Mouse (Mus musculus) CH12.LX (cell line): ENCODE data around the gene Syn3. TPM values are rescaled to one million over a fixed set of nuclear protein-coding genes. Genes with fewer than 3 reads are reported as not detected.

Source experiments
- DNase-seq: peaks from one replicate; pipeline ENCODE4 v3.0.0-alpha.2; 2013; ENCODE audit errors: extremely low read depth
- H3K27ac ChIP-seq: 2 replicates; pipeline ENCODE4 v1.5.1; 2012; ENCODE audit warnings: low read depth, mild to moderate bottlenecking, control low read depth, moderate library complexity; ENCODE audit not compliant: insufficient read depth
- H3K27me3 ChIP-seq: replicated peaks from 2 replicates; pipeline ENCODE3; 2012; ENCODE audit warnings: inconsistent platforms
- H3K36me3 ChIP-seq, 2 experiments: replicated peaks in 1 of 2; 2 replicates each; pipeline versions ENCODE3 to v1.6.1; 2012; ENCODE audit warnings: inconsistent platforms in 1 of 2, low read length in 1 of 2, mild to moderate bottlenecking in 1 of 2, mixed read lengths in 1 of 2, moderate library complexity in 1 of 2; ENCODE audit not compliant: control insufficient read depth in 1 of 2, insufficient read depth in 1 of 2
- H3K4me1 ChIP-seq, 2 experiments: 2 replicates each; pipeline ENCODE4 v1.6.1; 2012; ENCODE audit warnings: inconsistent platforms in 1 of 2, moderate library complexity in 1 of 2; ENCODE audit not compliant: insufficient read depth in 2 of 2, control insufficient read depth in 1 of 2
- H3K4me2 ChIP-seq: 2 replicates; pipeline ENCODE4 v1.6.1; 2012; ENCODE audit warnings: low read depth, mild to moderate bottlenecking, control low read depth; ENCODE audit not compliant: poor library complexity, insufficient read depth, severe bottlenecking
- H3K4me3 ChIP-seq, 3 experiments: fragments of 150-350 bp in 1 of 3; sonication (generic) in 1 of 3; replicated peaks in 1 of 3; 2 replicates each; pipeline versions ENCODE3 to v1.5.1; 2011 to 2012; ENCODE audit warnings: low read depth in 2 of 3, low read length in 2 of 3, mild to moderate bottlenecking in 2 of 3, moderate library complexity in 2 of 3, control low read depth in 1 of 3, improper control_type of control experiment in 1 of 3, inconsistent platforms in 1 of 3, mixed read lengths in 1 of 3; ENCODE audit not compliant: poor library complexity in 1 of 3
- H3K79me2 ChIP-seq: replicated peaks from 2 replicates; pipeline ENCODE4 v1.6.1; 2012; ENCODE audit warnings: mild to moderate bottlenecking, moderate library complexity; ENCODE audit not compliant: control insufficient read depth, poor library complexity, insufficient read depth, severe bottlenecking; ENCODE audit errors: extremely low read depth
- H3K9ac ChIP-seq: 2 replicates; pipeline ENCODE4 v1.6.1; 2012; ENCODE audit warnings: low read depth, mild to moderate bottlenecking, control low read depth, moderate library complexity; ENCODE audit not compliant: insufficient read depth
- H3K9me3 ChIP-seq: replicated peaks from 2 replicates; pipeline ENCODE3; 2012; ENCODE audit warnings: low read length, inconsistent platforms, mixed read lengths
- CHD1 ChIP-seq: IDR thresholded peaks from 2 replicates; pipeline ENCODE4 v1.6.1; 2012; ENCODE audit warnings: low read depth, low read length, improper control_type of control experiment, inconsistent platforms
- E2F4 ChIP-seq: IDR thresholded peaks from 2 replicates; pipeline ENCODE4 v1.6.1; 2011; ENCODE audit warnings: low read depth, low read length, improper control_type of control experiment; ENCODE audit not compliant: insufficient replicate concordance
- ELF1 ChIP-seq: IDR thresholded peaks from 2 replicates; pipeline ENCODE4 v1.6.1; 2014; ENCODE audit warnings: low read depth, mild to moderate bottlenecking, inconsistent platforms, low read length, improper control_type of control experiment
- EP300 ChIP-seq: IDR thresholded peaks from 2 replicates; pipeline ENCODE4 v1.6.1; 2011; ENCODE audit warnings: low read length, improper control_type of control experiment
- ETS1 ChIP-seq: conservative IDR thresholded peaks from 2 replicates; pipeline ENCODE4 v1.6.1; 2012; ENCODE audit warnings: low read depth, mild to moderate bottlenecking, inconsistent platforms, low read length, improper control_type of control experiment, moderate library complexity
- HCFC1 ChIP-seq: IDR thresholded peaks from 2 replicates; pipeline ENCODE4 v1.6.1; 2012; ENCODE audit warnings: low read depth, mild to moderate bottlenecking, inconsistent platforms, low read length, improper control_type of control experiment
- IRF4 ChIP-seq: IDR thresholded peaks from 2 replicates; pipeline ENCODE4 v1.6.1; 2014; ENCODE audit warnings: low read depth, mild to moderate bottlenecking, inconsistent platforms, low read length, improper control_type of control experiment
- JUND ChIP-seq: conservative IDR thresholded peaks from 2 replicates; pipeline ENCODE4 v1.6.1; 2011; ENCODE audit warnings: low read depth, low read length, improper control_type of control experiment
- KAT2A ChIP-seq: IDR thresholded peaks from 2 replicates; pipeline ENCODE4 v1.6.1; 2012; ENCODE audit warnings: low read length, improper control_type of control experiment, inconsistent platforms; ENCODE audit not compliant: insufficient replicate concordance
- MAFK ChIP-seq: IDR thresholded peaks from 2 replicates; pipeline ENCODE4 v1.6.1; 2011; ENCODE audit warnings: low read length, improper control_type of control experiment; ENCODE audit not compliant: insufficient replicate concordance
- MAX ChIP-seq: IDR thresholded peaks from 2 replicates; pipeline ENCODE4 v1.6.1; 2011; ENCODE audit warnings: low read length, improper control_type of control experiment
- MEF2A ChIP-seq: IDR thresholded peaks from 2 replicates; pipeline ENCODE4 v1.6.1; 2014; ENCODE audit warnings: low read depth, mild to moderate bottlenecking, inconsistent platforms, low read length, improper control_type of control experiment, borderline replicate concordance
- MXI1 ChIP-seq: IDR thresholded peaks from 2 replicates; pipeline ENCODE4 v1.6.1; 2011; ENCODE audit warnings: mild to moderate bottlenecking, low read depth, low read length, improper control_type of control experiment
- NELFE ChIP-seq: IDR thresholded peaks from 2 replicates; pipeline ENCODE4 v1.6.1; 2011; ENCODE audit warnings: low read depth, low read length, improper control_type of control experiment
- POLR2AphosphoS2 ChIP-seq: IDR thresholded peaks from 2 replicates; pipeline ENCODE4 v1.6.1; 2011; ENCODE audit warnings: low read depth, low read length, improper control_type of control experiment
- RCOR1 ChIP-seq: conservative IDR thresholded peaks from 2 replicates; pipeline ENCODE4 v1.6.1; 2012; ENCODE audit warnings: low read depth, mild to moderate bottlenecking, inconsistent platforms, low read length, improper control_type of control experiment
- SIN3A ChIP-seq: IDR thresholded peaks from 2 replicates; pipeline ENCODE4 v1.6.1; 2012; ENCODE audit warnings: low read length, improper control_type of control experiment, inconsistent platforms
- TCF12 ChIP-seq: IDR thresholded peaks from 2 replicates; pipeline ENCODE4 v1.6.1; 2014; ENCODE audit warnings: low read depth, mild to moderate bottlenecking, inconsistent platforms, low read length, improper control_type of control experiment
- USF2 ChIP-seq: conservative IDR thresholded peaks from 2 replicates; pipeline ENCODE4 v1.6.1; 2011; ENCODE audit warnings: low read depth, low read length, improper control_type of control experiment
- ZC3H11A ChIP-seq: IDR thresholded peaks from 2 replicates; pipeline ENCODE4 v1.6.1; 2012; ENCODE audit warnings: low read depth, mild to moderate bottlenecking, inconsistent platforms, low read length, improper control_type of control experiment
- ZMIZ1 ChIP-seq: IDR thresholded peaks from 2 replicates; pipeline ENCODE4 v1.6.1; 2012; ENCODE audit warnings: low read depth, mild to moderate bottlenecking, inconsistent platforms, low read length, improper control_type of control experiment
- ZNF384 ChIP-seq: IDR thresholded peaks from 2 replicates; pipeline ENCODE4 v1.6.1; 2012; ENCODE audit warnings: low read depth, low read length, improper control_type of control experiment, inconsistent platforms
- dilution Hi-C: fragments of 300-500 bp; cut with MboI; formaldehyde crosslinking; loops from 2 replicates; pipeline ENCODE4 v1.14.3; 2020; ENCODE audit warnings: low sequenced_read_pairs; ENCODE audit not compliant: extremely low pct_unique_long_range_greater_than_20kb, extremely low pct_ligation_motif_present
- in situ Hi-C: fragments of 300-500 bp; cut with MboI; formaldehyde crosslinking; loops from 3 replicates; pipeline ENCODE4 v1.14.3; 2019; ENCODE audit warnings: low sequenced_read_pairs, low pct_ligation_motif_present, low pct_unique_long_range_greater_than_20kb, mixed read lengths
- polyA plus RNA-seq: library from polyadenylated mRNA; unstranded; fragments of >175 nt; gene quantifications from 2 replicates; pipeline ENCODE4 v1.2.1, GENCODE M21; 2012; ENCODE audit warnings: low read depth; ENCODE audit not compliant: insufficient read length
- total RNA-seq, 2 experiments: library from RNA; depleted of rRNA; stranded (reverse); fragments of 300-350 nt in 1 of 2; fragments of >200 nt in 1 of 2; gene quantifications; 2 replicates each; pipeline ENCODE4 v1.2.3; 2012 to 2014

Gene Syn3
- total and polyA plus RNA-seq, 3 experiments, result 2.8 to 8.9 (median 5.6) TPM

GRCm38 (mm10) chr10:86406952-86407351 is 91.7 kb downstream of the Syn3 start:
- TF ChIP-seq ZMIZ1, result no peak
- no peak for TF ChIP-seq ZC3H11A
- no peak for TF ChIP-seq MAFK
- TF ChIP-seq NELFE, result no peak
- TF ChIP-seq MXI1, result no peak
- TF ChIP-seq ZNF384, result no peak
- TF ChIP-seq HCFC1, result no peak
- no peak for TF ChIP-seq EP300
- no peak for TF ChIP-seq JUND
- no peak for TF ChIP-seq USF2
- no peak for TF ChIP-seq MAX
- TF ChIP-seq MEF2A, result no peak
- TF ChIP-seq SIN3A, result no peak
- TF ChIP-seq CHD1, result no peak
- no peak for TF ChIP-seq TCF12
- TF ChIP-seq ELF1, result no peak
- TF ChIP-seq E2F4, result no peak
- no peak overlapping the region for H3K4me3 ChIP-seq
- in situ Hi-C loops (no loop called here), dilution Hi-C loops (no loop called here)
- H3K4me1 ChIP-seq, result no peaks in the 10 kb centered on the region
- H3K27ac ChIP-seq, result no peak overlapping the region
- no peaks in the 10 kb centered on the region for H3K79me2 ChIP-seq
- H3K4me2 ChIP-seq, result no peak overlapping the region
- peaks cover 23 to 57% of the 10 kb centered on the region in 2 experiments for H3K36me3 ChIP-seq
- H3K27me3 ChIP-seq, result no peaks in the 10 kb centered on the region
- no peaks in the 10 kb centered on the region for H3K9me3 ChIP-seq
- no peak for DNase-seq
- H3K9ac ChIP-seq, result no peak overlapping the region

DNA sequence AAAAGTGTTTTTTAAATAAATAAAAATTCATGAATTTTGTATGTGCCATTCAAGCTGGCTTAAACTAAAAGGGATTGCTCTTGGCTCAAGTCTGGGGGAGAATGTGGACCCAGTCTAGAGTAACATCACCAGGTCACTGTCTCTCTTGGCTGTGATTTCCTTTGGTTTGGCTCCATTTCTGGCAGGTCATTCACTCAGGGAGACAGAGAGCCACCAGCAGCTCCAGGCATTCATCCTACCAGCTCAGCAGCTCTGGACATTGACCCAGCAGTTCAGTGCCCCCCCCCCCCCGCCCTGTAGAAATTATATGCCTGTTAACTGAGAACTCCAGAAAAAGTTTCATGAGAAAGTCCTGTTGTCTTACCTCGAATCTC is 100.4 kb downstream of the Syn3 start:
- no peak for TF ChIP-seq MAFK
- no peak for TF ChIP-seq ZMIZ1
- no peak for TF ChIP-seq POLR2AphosphoS2
- no peak for TF ChIP-seq TCF12
- no peak for TF ChIP-seq MXI1
- no peak for TF ChIP-seq ETS1
- no peak for TF ChIP-seq IRF4
- no peak for TF ChIP-seq RCOR1
- no peak for TF ChIP-seq KAT2A
- Histone ChIP-seq H3K4me3 (no peak overlapping the region), H3K4me2 (no peak overlapping the region), H3K9me3 (no peaks in the 10 kb centered on the region), H3K9ac (no peak overlapping the region), H3K36me3 (peaks cover 0 to 7% of the 10 kb centered on the region in 2 experiments), H3K79me2 (no peaks in the 10 kb centered on the region), H3K4me1 (no peaks in the 10 kb centered on the region), H3K27ac (no peak overlapping the region), H3K27me3 (no peaks in the 10 kb centered on the region)
- no peak for DNase-seq
- in situ Hi-C loops, result no loop called here
- dilution Hi-C loops, result no loop called here
